Mouse (Mus musculus): ENCODE measurements around the gene Fbn1. TPM values are rescaled to one million over a fixed set of nuclear protein-coding genes. Genes with fewer than 3 reads are reported as not detected.
A peak's percentile ranks its signal among the peaks of the same experiment; 100 is the strongest.

Gene Fbn1
- polyA plus RNA-seq, 1 experiment from 2014 or later = 14.1 TPM

DNA sequence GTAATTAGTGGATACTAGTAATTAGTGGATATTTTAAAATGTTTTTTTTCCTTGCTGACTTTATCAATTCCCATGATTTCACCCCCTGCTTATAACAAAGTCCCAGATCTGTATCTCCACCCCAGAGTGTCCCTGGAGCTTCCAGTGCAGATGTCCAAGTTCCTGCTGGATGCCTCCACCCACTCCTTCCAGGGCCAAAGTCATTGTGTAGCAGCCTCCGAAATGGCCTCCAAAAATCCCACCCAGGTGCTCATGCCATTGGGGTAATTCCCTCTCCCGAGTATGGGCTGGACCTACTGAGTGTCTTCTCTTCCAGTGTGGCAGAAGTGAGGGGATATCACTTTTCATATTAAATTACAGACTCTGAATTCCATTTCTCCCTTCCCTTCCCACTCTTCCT lies 3.0 kb upstream of the Fbn1 start:
- no peak overlapping the region for H3K4me2 ChIP-seq (ENCODE audit: low read depth, low read length)
- H3K27me3 ChIP-seq (ENCODE audit: control insufficient read depth, insufficient read depth, low read length) = no peaks in the 10 kb centered on the region
- H3K4me1 ChIP-seq (ENCODE audit: control insufficient read depth, insufficient read depth, low read length) = no peaks in the 10 kb centered on the region
- WGBS = 35% methylated on average over 2 of the region's 2 CpGs
- DNase-seq (ENCODE audit: low spot score) (no peak), ATAC-seq (replicated peaks; ENCODE audit: insufficient number of reproducible peaks, low FRiP score, low TSS enrichment, low read depth) (no peak)
- H3K27ac ChIP-seq (replicated peaks; ENCODE audit: low read depth, low read length) = no peak overlapping the region
- H3K36me3 ChIP-seq (replicated peaks; ENCODE audit: control insufficient read depth, insufficient read depth, low read depth, low read length) = no peaks in the 10 kb centered on the region
- H3K4me3 ChIP-seq (ENCODE audit: low read depth, low read length) = no peak overlapping the region
- H3K9me3 ChIP-seq (replicated peaks; ENCODE audit: control insufficient read depth, low read length) = no peaks in the 10 kb centered on the region
- H3K9ac ChIP-seq (replicated peaks; ENCODE audit: low read length) = no peak overlapping the region

DNA sequence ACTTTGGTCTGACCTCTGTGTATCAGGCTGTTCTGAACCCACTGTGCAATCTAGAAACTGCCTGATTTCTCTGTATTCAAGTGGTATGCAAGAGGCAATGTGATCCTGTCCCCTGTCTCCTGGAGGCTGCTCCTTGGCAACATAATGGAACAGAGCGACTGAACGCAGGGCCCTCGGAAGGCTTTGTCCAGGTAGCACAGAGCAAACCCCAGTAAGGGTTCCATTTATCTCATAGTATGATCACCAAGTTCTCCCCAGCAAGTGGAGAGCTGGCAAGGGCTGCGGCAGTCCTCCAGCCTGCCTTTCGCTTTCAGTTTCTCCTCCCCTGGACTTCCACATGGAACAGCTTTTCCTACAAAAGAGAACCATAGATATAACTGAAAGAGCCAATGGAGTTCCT lies 588 bp upstream of the Fbn1 start:
- Histone ChIP-seq H3K4me3 (ENCODE audit: low read depth, low read length) (no peak overlapping the region), H3K9ac (replicated peaks; ENCODE audit: low read length) (no peak overlapping the region), H3K4me1 (ENCODE audit: control insufficient read depth, insufficient read depth, low read length) (0 out of 2 replicates have a peak, but pooled peaks cover 3% of the 10 kb centered on the region), H3K36me3 (replicated peaks; ENCODE audit: control insufficient read depth, insufficient read depth, low read depth, low read length) (no peaks in the 10 kb centered on the region), H3K9me3 (replicated peaks; ENCODE audit: control insufficient read depth, low read length) (no peaks in the 10 kb centered on the region), H3K4me2 (ENCODE audit: low read depth, low read length) (no peak overlapping the region), H3K27ac (replicated peaks; ENCODE audit: low read depth, low read length) (no peak overlapping the region), H3K27me3 (ENCODE audit: control insufficient read depth, insufficient read depth, low read length) (no peaks in the 10 kb centered on the region)
- WGBS = 93% methylated on average over 5 of the region's 5 CpGs
- DNase-seq (ENCODE audit: low spot score) (no peak), ATAC-seq (replicated peaks; ENCODE audit: insufficient number of reproducible peaks, low FRiP score, low TSS enrichment, low read depth) (no peak)

GRCm38 (mm10) chr2:125506316-125507054 lies 1.3 kb downstream of the Fbn1 start:
- 1% methylated on average over 37 of the region's 37 CpGs for WGBS
- DNase-seq (ENCODE audit: low spot score) (peak; percentile 86), ATAC-seq (replicated peaks; ENCODE audit: insufficient number of reproducible peaks, low FRiP score, low TSS enrichment, low read depth) (peak; percentile 90)
- Histone ChIP-seq H3K27ac (replicated peaks; ENCODE audit: low read depth, low read length) (peak overlapping the region; percentile 76), H3K4me2 (ENCODE audit: low read depth, low read length) (peak overlapping the region; percentile 95), H3K4me3 (ENCODE audit: low read depth, low read length) (peak overlapping the region; percentile 70), H3K9ac (replicated peaks; ENCODE audit: low read length) (peak overlapping the region; percentile 85), H3K9me3 (replicated peaks; ENCODE audit: control insufficient read depth, low read length) (no peaks in the 10 kb centered on the region), H3K4me1 (ENCODE audit: control insufficient read depth, insufficient read depth, low read length) (0 out of 2 replicates have a peak, but pooled peaks cover 3% of the 10 kb centered on the region), H3K36me3 (replicated peaks; ENCODE audit: control insufficient read depth, insufficient read depth, low read depth, low read length) (no peaks in the 10 kb centered on the region), H3K27me3 (ENCODE audit: control insufficient read depth, insufficient read depth, low read length) (no peaks in the 10 kb centered on the region)

DNA sequence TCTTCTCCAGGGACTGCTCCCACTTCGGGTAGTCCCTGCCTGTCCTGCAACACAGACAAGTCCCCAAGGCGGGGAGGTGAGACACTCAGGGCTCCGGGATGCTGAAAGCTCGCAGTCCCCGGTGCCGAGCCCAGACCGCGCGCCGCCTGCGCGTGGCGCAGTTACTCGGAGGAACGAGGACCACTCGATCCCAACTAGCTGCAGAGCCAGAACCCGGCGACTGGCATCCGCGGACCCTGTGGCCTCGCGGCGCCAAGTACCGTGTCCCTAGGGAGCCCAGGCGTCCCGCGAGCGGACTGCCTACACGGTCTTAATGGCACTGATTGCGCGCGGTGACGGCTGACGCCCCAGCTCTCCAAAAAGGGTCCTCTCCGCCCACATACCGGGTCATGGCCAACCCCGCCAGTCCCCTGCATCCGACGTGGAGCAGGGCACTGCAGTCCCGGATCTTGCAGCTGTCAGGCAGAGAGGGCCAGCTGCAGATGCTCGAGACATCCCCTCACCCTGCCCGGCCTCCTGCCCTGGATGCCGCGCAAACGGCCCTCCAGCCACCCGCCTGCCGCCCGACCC lies 2.0 kb downstream of the Fbn1 start:
- peak overlapping the region; percentile 85 for H3K9ac ChIP-seq (replicated peaks; ENCODE audit: low read length)
- peak overlapping the region; percentile 95 for H3K4me2 ChIP-seq (ENCODE audit: low read depth, low read length)
- DNase-seq (ENCODE audit: low spot score) (peak; percentile 71), ATAC-seq (replicated peaks; ENCODE audit: insufficient number of reproducible peaks, low FRiP score, low TSS enrichment, low read depth) (peak; percentile 86)
- no peaks in the 10 kb centered on the region for H3K9me3 ChIP-seq (replicated peaks; ENCODE audit: control insufficient read depth, low read length)
- no peaks in the 10 kb centered on the region for H3K27me3 ChIP-seq (ENCODE audit: control insufficient read depth, insufficient read depth, low read length)
- H3K36me3 ChIP-seq (replicated peaks; ENCODE audit: control insufficient read depth, insufficient read depth, low read depth, low read length) = no peaks in the 10 kb centered on the region
- H3K4me3 ChIP-seq (ENCODE audit: low read depth, low read length) = peak overlapping the region; percentile 70
- H3K4me1 ChIP-seq (ENCODE audit: control insufficient read depth, insufficient read depth, low read length) = 0 out of 2 replicates have a peak, but pooled peaks cover 3% of the 10 kb centered on the region
- peak overlapping the region; percentile 76 for H3K27ac ChIP-seq (replicated peaks; ENCODE audit: low read depth, low read length)
- WGBS = under 1% methylated on average over 48 of the region's 48 CpGs

DNA sequence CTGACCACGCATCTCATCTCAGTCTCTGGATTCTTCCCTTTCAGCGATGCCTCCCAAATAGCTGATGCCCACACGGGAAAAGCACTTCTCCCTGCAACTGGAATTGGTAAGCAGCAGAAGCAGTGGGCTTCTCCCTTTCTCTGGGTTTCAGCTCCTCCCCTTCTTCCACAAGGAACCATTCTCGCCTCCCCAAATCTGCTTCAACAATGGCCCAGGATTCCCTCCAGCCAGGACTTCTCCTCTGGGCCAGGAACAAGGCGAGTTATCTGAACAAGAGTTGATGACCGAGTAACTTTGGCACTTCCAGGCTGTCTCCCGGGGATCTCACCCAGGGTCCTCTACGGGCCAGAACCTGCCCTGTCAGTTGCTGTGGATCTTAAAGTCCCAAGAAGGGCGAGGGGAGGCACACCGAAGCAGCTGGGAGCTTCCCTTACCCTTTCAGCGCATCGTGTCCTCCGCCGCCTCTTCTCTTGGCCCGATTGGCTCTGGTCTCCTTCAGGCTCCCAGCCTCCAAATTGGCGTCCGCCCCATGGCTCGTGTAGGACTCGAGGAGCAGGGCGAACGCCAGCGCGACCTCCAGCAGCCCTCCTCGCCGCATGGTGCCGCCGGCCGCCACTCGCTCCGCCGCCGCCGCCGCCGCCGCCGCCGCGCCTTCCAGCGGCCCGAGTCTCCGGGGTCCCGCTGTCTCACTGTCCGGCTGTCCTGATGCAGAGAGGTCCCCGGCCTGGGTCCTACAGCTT lies 2.6 kb downstream of the Fbn1 start, which contains the start of gene Gm9913:
TSS of gene Gm9913 (plus strand) at position 84 of the 740 bp plus-strand sequence.
- Histone ChIP-seq H3K27me3 (ENCODE audit: control insufficient read depth, insufficient read depth, low read length) (no peaks in the 10 kb centered on the region), H3K36me3 (replicated peaks; ENCODE audit: control insufficient read depth, insufficient read depth, low read depth, low read length) (no peaks in the 10 kb centered on the region), H3K4me1 (ENCODE audit: control insufficient read depth, insufficient read depth, low read length) (0 out of 2 replicates have a peak, but pooled peaks cover 3% of the 10 kb centered on the region), H3K9ac (replicated peaks; ENCODE audit: low read length) (peak within 1 kb of the TSS; percentile 85), H3K27ac (replicated peaks; ENCODE audit: low read depth, low read length) (peak within 1 kb of the TSS; percentile 76), H3K9me3 (replicated peaks; ENCODE audit: control insufficient read depth, low read length) (no peaks in the 10 kb centered on the region), H3K4me2 (ENCODE audit: low read depth, low read length) (peak within 1 kb of the TSS; percentile 95), H3K4me3 (ENCODE audit: low read depth, low read length) (peak within 1 kb of the TSS; percentile 70)
- WGBS = under 1% methylated on average over 30 of the region's 45 CpGs
- ATAC-seq (replicated peaks; ENCODE audit: insufficient number of reproducible peaks, low FRiP score, low TSS enrichment, low read depth) = peak; percentile 2; the same call in 1 of the 2 replicates
- DNase-seq (ENCODE audit: low spot score) = peak; percentile 68

- Histone ChIP-seq H3K9ac (replicated peaks; ENCODE audit: low read length) (no peak overlapping the region), H3K27me3 (ENCODE audit: control insufficient read depth, insufficient read depth, low read length) (no peaks in the 10 kb centered on the region), H3K4me1 (ENCODE audit: control insufficient read depth, insufficient read depth, low read length) (0 out of 2 replicates have a peak, but pooled peaks cover 3% of the 10 kb centered on the region), H3K4me2 (ENCODE audit: low read depth, low read length) (no peak overlapping the region), H3K4me3 (ENCODE audit: low read depth, low read length) (no peak overlapping the region), H3K36me3 (replicated peaks; ENCODE audit: control insufficient read depth, insufficient read depth, low read depth, low read length) (no peaks in the 10 kb centered on the region), H3K9me3 (replicated peaks; ENCODE audit: control insufficient read depth, low read length) (no peaks in the 10 kb centered on the region), H3K27ac (replicated peaks; ENCODE audit: low read depth, low read length) (no peak overlapping the region)
- no peak for DNase-seq (ENCODE audit: low spot score)
- no peak for ATAC-seq (replicated peaks; ENCODE audit: insufficient number of reproducible peaks, low FRiP score, low TSS enrichment, low read depth)
These were observed 6.3 kb downstream of the Fbn1 start for GRCm38 (mm10) chr2:125501526-125501925.

GRCm38 (mm10) chr2:125498216-125498615 lies 9.6 kb downstream of the Fbn1 start:
- WGBS = 89% methylated on average over 7 of the region's 7 CpGs
- no peak for ATAC-seq (replicated peaks; ENCODE audit: insufficient number of reproducible peaks, low FRiP score, low TSS enrichment, low read depth)
- no peaks in the 10 kb centered on the region for H3K9me3 ChIP-seq (replicated peaks; ENCODE audit: control insufficient read depth, low read length)
- no peak overlapping the region for H3K4me2 ChIP-seq (ENCODE audit: low read depth, low read length)
- H3K4me3 ChIP-seq (ENCODE audit: low read depth, low read length) = no peak overlapping the region
- H3K9ac ChIP-seq (replicated peaks; ENCODE audit: low read length) = no peak overlapping the region
- no peaks in the 10 kb centered on the region for H3K4me1 ChIP-seq (ENCODE audit: control insufficient read depth, insufficient read depth, low read length)
- no peaks in the 10 kb centered on the region for H3K36me3 ChIP-seq (replicated peaks; ENCODE audit: control insufficient read depth, insufficient read depth, low read depth, low read length)
- H3K27me3 ChIP-seq (ENCODE audit: control insufficient read depth, insufficient read depth, low read length) = no peaks in the 10 kb centered on the region
- H3K27ac ChIP-seq (replicated peaks; ENCODE audit: low read depth, low read length) = no peak overlapping the region
- no peak for DNase-seq (ENCODE audit: low spot score)
